Mouse (Mus musculus) kidney, adult 2 months (tissue): ENCODE data around the gene Vars.

Experiments used
- CTCF ChIP-seq: fragments of 200-500 bp; conservative IDR thresholded peaks from 2 replicates; pipeline ENCODE4 v1.5.1; 2011; ENCODE audit warnings: low read depth, mild to moderate bottlenecking, control low read depth, low read length, moderate library complexity, mixed read lengths; ENCODE audit not compliant: insufficient read depth, insufficient read length
- POLR2A ChIP-seq: fragments of 200-500 bp; IDR thresholded peaks from one replicate; pipeline ENCODE4 v1.6.1; 2011; ENCODE audit warnings: low read depth, low read length, control low read depth

- no peak for TF ChIP-seq CTCF
- no peak for TF ChIP-seq POLR2A
These were observed 21.2 kb upstream of the Vars start for GRCm38 (mm10) chr17:34979631-34980030.
